Mouse (Mus musculus) stomach, postnatal 0 days (tissue): Measurements from ENCODE around the gene Magel2. TPM values are rescaled to one million over a fixed set of nuclear protein-coding genes. Genes with fewer than 3 reads are reported as not detected.

Experiments
- ATAC-seq: fragments of 200-750 bp; cut with Nextera tagmentation; 2 replicates; pipeline ENCODE4 v1.8.0; 2017; ENCODE audit not compliant: low FRiP score, low TSS enrichment
- DNase-seq: peaks from one replicate; pipeline ENCODE4 v3.0.0-alpha.2; 2016; ENCODE audit warnings: low spot score
- H3K27ac ChIP-seq: fragments of 300-500 bp; sonication (generic); replicated peaks from 2 replicates; pipeline ENCODE4 v1.5.1; 2014; ENCODE audit warnings: mild to moderate bottlenecking, control low read depth
- H3K27me3 ChIP-seq: fragments of 300-500 bp; sonication (generic); 2 replicates; pipeline ENCODE4 v1.6.1; 2014; ENCODE audit warnings: low read length; ENCODE audit not compliant: control insufficient read depth, insufficient read depth
- H3K36me3 ChIP-seq: fragments of 300-500 bp; sonication (generic); 2 replicates; pipeline ENCODE4 v1.6.1; 2014; ENCODE audit warnings: low read length, mixed read lengths; ENCODE audit not compliant: control insufficient read depth, insufficient read depth
- H3K4me1 ChIP-seq: fragments of 300-500 bp; sonication (generic); replicated peaks from 2 replicates; pipeline ENCODE4 v1.6.1; 2014; ENCODE audit warnings: antibody characterized with exemption; ENCODE audit not compliant: control insufficient read depth, insufficient read depth
- H3K4me2 ChIP-seq: fragments of 300-500 bp; sonication (generic); replicated peaks from 2 replicates; pipeline ENCODE4 v1.6.1; 2014; ENCODE audit warnings: low read depth, mild to moderate bottlenecking, control low read depth, moderate library complexity
- H3K4me3 ChIP-seq: fragments of 300-500 bp; sonication (generic); 2 replicates; pipeline ENCODE4 v1.5.1; 2014; ENCODE audit warnings: low read depth, low read length, control low read depth
- H3K9ac ChIP-seq: fragments of 300-500 bp; sonication (generic); 2 replicates; pipeline ENCODE4 v1.6.1; 2014; ENCODE audit warnings: mild to moderate bottlenecking, low read length, control low read depth, mixed read lengths
- H3K9me3 ChIP-seq: fragments of 300-500 bp; sonication (generic); 2 replicates; pipeline ENCODE4 v1.6.1; 2016; ENCODE audit warnings: low read length; ENCODE audit not compliant: control insufficient read depth
- CTCF ChIP-seq: IDR thresholded peaks from 2 replicates; pipeline ENCODE4 v1.5.1; 2016; ENCODE audit warnings: antibody characterized with exemption, low read depth, mild to moderate bottlenecking, moderate library complexity
- EP300 ChIP-seq: optimal IDR thresholded peaks from 2 replicates; pipeline ENCODE3; 2016; ENCODE audit warnings: antibody characterized with exemption
- WGBS: fragments of 180-500 bp; shearing (Covaris S2); extraction: QIAGEN DNeasy Blood & Tissue Kit; methylation state at CpG from one replicate; pipeline ENCODE4 v1.1.7; 2014; 5-methylcytosine and 5-hydroxymethylcytosine counted together
- polyA plus RNA-seq: library from polyadenylated mRNA; unstranded; fragments of >200 nt; fragmentation: Nextera tagmentation; extraction: Ambion mirVana; gene quantifications from 2 replicates; pipeline ENCODE4 v1.2.1, GENCODE M21; 2015

The Magel2 gene
- polyA plus RNA-seq, 1 experiment from 2014 or later: 0.19 TPM

DNA sequence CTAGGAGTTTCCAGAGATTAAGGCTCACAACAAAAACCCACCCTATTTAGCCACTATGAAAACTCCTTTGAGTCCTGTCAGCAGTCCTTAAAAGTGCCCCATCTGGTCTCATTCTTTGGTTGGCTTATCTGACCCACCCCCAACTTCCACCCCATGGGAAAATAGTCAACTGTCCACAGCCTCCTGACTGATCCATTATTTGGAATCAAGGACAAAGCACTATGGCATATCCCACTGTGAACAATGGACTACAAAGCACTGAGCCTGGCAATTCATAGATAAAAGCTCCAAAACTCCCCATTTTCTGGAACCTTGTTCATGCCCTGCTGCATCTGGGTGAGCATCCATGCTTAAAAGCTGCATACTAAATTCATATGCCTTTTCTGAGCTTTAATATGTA lies 39.4 kb downstream of the Magel2 start:
- Histone ChIP-seq H3K4me1 (no peaks in the 10 kb centered on the region), H3K27me3 (no peaks in the 10 kb centered on the region), H3K9ac (no peak overlapping the region), H3K4me2 (no peak overlapping the region), H3K27ac (no peak overlapping the region), H3K9me3 (0 out of 2 replicates have a peak, but pooled peaks cover 3% of the 10 kb centered on the region), H3K36me3 (no peaks in the 10 kb centered on the region), H3K4me3 (no peak overlapping the region)
- TF ChIP-seq CTCF (no peak), EP300 (no peak)
- no peak for ATAC-seq
- DNase-seq: no peak

DNA sequence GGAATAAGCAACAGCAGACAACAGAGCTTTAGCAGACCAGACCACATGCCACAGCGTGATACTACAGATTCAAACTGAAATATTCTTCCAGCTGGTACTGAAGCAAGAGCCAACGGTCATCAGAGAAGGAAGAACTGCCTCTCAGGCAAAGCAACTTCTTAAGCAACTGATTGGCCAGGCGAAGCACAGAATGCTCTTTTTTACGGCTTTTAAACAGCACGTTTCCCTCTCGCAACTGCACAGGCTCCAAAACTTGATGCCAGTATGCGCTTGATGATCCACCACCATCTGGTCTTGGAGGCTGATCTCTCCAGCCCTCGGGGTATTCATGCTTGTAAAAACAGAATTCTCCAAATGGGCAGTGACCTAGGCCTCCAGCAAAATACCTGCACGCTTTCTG lies 41.5 kb downstream of the Magel2 start:
- H3K9ac ChIP-seq: no peak overlapping the region
- no peak overlapping the region for H3K4me3 ChIP-seq
- no peaks in the 10 kb centered on the region for H3K36me3 ChIP-seq
- H3K27ac ChIP-seq: no peak overlapping the region
- no peak overlapping the region for H3K4me2 ChIP-seq
- H3K9me3 ChIP-seq: 0 out of 2 replicates have a peak, but pooled peaks cover 3% of the 10 kb centered on the region
- DNase-seq (no peak), ATAC-seq (no peak)
- TF ChIP-seq CTCF (no peak), EP300 (no peak)
- H3K27me3 ChIP-seq: no peaks in the 10 kb centered on the region
- 82% methylated on average over 9 of the region's 9 CpGs for WGBS
- no peaks in the 10 kb centered on the region for H3K4me1 ChIP-seq

DNA sequence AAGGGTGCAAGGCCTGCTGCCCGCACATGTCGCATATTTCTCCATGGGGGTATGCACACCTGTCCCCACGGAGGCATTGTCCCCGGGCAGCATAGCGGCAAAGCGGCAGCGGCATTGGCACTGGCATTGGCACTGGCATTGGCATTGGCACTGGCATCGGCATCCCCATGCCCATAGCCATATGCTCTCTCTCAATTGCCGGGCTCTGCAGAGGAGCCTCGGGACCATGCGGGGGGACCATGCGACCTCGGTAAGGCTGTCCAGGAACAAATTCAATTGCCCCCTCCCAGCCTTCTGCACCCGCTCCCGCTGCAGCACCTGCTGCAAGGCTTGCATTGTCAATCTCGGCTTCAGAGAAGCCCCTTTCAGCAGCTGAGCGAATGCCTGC lies 42.3 kb downstream of the Magel2 start:
- Histone ChIP-seq H3K4me2 (peak overlapping the region; percentile 75), H3K4me3 (peak overlapping the region; percentile 66), H3K36me3 (no peaks in the 10 kb centered on the region), H3K27me3 (no peaks in the 10 kb centered on the region), H3K9ac (peak overlapping the region; percentile 70), H3K27ac (no peak overlapping the region), H3K9me3 (0 out of 2 replicates have a peak, but pooled peaks cover 3% of the 10 kb centered on the region), H3K4me1 (no peaks in the 10 kb centered on the region)
- no peak for DNase-seq
- TF ChIP-seq CTCF (no peak), EP300 (no peak)
- 54% methylated on average over 17 of the region's 17 CpGs for WGBS
- peak; percentile 26; the same call in 1 of the 2 replicates for ATAC-seq

DNA sequence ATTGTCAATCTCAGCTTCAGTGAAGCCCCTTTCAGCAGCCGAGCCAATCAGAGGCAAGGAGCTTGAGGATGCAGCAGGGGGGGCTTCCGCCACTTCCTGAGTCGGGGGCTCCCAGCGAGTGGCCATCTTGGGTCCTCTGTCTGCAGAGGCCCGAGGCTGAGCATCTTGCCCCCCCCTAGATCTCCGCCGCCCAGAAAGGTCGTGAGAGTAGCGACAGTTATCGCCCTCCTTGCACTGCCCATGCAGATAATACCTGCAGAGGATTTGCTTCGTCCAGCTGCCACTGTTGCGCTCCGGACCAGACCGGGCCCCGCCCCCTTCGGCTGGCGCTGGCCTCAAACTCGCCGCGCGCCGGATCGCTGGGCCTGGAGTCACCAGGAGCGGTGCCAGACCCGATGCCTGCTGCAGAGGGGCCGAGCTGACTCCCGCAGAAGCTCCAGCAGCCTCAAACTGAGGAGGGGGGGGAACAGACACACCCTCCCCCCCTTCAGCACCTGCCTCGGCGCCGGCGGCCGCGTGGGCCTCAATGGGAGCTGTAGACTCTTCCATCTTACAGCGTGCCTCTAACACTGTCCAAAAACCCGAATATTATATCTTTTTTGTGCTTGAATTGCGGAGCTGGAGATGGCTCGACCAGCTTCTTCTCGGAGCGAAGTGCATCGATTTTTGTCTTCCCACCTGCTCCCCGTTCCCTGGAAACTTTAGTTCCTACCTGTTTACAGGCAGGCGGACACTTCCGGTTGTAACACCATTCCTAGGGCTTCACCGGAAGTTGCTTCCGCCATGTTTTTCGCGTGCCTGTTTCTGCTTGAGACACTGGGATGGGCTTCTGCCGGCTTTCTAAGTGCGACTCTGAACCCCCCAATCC lies 42.9 kb downstream of the Magel2 start, which contains the start of gene Mkrn3:
Gene Mkrn3, minus strand, starts transcription at position 647 of the 868 bp plus-strand sequence.
- Histone ChIP-seq H3K4me1 (no peaks in the 10 kb centered on the region), H3K4me2 (peak within 1 kb of the TSS; percentile 75), H3K36me3 (no peaks in the 10 kb centered on the region), H3K27ac (0 out of 2 replicates have a peak within 1 kb of the TSS, but pooled peaks have one; percentile 67), H3K9me3 (0 out of 2 replicates have a peak, but pooled peaks cover 3% of the 10 kb centered on the region), H3K9ac (peak within 1 kb of the TSS; percentile 70), H3K4me3 (peak within 1 kb of the TSS; percentile 66), H3K27me3 (no peaks in the 10 kb centered on the region)
- DNase-seq (peak; percentile 76), ATAC-seq (peak; percentile 74)
- 22% methylated on average over 49 of the region's 49 CpGs for WGBS
- TF ChIP-seq EP300: no peak
- no peak for TF ChIP-seq CTCF

GRCm38 (mm10) chr7:62420566-62420965 lies 43.8 kb downstream of the Magel2 start:
- H3K4me1 ChIP-seq: no peaks in the 10 kb centered on the region
- DNase-seq (no peak), ATAC-seq (no peak)
- 79% methylated on average over 6 of the region's 6 CpGs for WGBS
- H3K27ac ChIP-seq: no peak overlapping the region
- no peak overlapping the region for H3K9ac ChIP-seq
- H3K27me3 ChIP-seq: no peaks in the 10 kb centered on the region
- H3K4me3 ChIP-seq: no peak overlapping the region
- 0 out of 2 replicates have a peak, but pooled peaks cover 3% of the 10 kb centered on the region for H3K9me3 ChIP-seq
- no peak overlapping the region for H3K4me2 ChIP-seq
- TF ChIP-seq EP300 (no peak), CTCF (no peak)
- H3K36me3 ChIP-seq: no peaks in the 10 kb centered on the region

GRCm38 (mm10) chr7:62423210-62423609 lies 46.4 kb downstream of the Magel2 start:
- Histone ChIP-seq H3K27me3 (no peaks in the 10 kb centered on the region), H3K27ac (no peak overlapping the region), H3K4me1 (no peaks in the 10 kb centered on the region), H3K9me3 (0 out of 2 replicates have a peak, but pooled peaks cover 3% of the 10 kb centered on the region), H3K9ac (no peak overlapping the region), H3K36me3 (no peaks in the 10 kb centered on the region), H3K4me3 (no peak overlapping the region), H3K4me2 (no peak overlapping the region)
- ATAC-seq (no peak), DNase-seq (no peak)
- 35% methylated on average over 4 of the region's 4 CpGs for WGBS
- no peak for TF ChIP-seq CTCF
